Mouse (Mus musculus) embryonic stem cell, embryonic (primary cell): Measurements from ENCODE around the gene Atpaf2.

Source experiments
- CTCF ChIA-PET, 4 experiments: fragments of 300-600 bp in 2 of 4; fragments of 350-600 bp in 2 of 4; sonication (Branson Sonifier 250); formaldehyde crosslinking; loops; one replicate each; lab custom pipeline; 2022; ENCODE audit warnings: inconsistent platforms in 2 of 4; lab: Charles Lee
- POLR2A ChIA-PET, 4 experiments: fragments of 300-600 bp in 2 of 4; fragments of 350-600 bp in 2 of 4; sonication (Branson Sonifier 250); formaldehyde crosslinking; loops; one replicate each; lab custom pipeline; 2022; ENCODE audit warnings: antibody characterized with exemption in 4 of 4, inconsistent platforms in 1 of 4; lab: Charles Lee

The Atpaf2 gene

DNA sequence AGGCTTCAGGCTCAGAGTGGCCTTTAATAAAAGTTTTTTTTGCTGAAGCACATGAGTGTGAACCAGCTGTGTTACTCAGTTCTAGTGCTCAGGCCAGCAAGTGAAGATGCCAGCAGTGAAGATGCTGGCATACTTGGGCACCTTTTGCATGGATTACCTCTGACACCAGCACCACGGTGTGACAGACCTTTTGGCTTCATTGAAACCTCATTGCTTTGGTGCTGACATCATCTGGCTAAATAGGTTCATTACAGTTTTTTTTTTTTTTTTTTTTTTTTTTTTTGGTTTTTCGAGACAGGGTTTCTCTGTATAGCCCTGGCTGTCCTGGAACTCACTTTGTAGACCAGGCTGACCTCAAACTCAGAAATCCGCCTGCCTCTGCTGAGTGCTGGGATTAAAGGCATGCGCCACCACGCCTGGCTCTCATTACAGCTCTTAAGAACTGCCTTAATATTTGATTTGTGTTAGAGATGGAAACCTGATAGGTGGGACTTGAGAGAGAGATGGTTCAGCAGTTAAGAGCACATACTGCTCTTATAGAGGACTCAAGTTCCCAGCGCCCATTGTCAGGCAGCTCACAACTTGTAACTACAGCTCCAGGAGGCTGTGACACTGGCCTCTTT is 3.9 kb upstream of the Atpaf2 start:
- POLR2A ChIA-PET = interaction anchor here in 2 of 4 experiments (0.5 to 2.3 kb wide), 15 partner anchors 9 to 917 kb away, joined by 3 to 11 read pairs (median 4); partner anchors contain the start of genes Aldh3a2 (in 1 of the 2), Alkbh5 (in 1 of the 2), Drc3 (in 1 of the 2) and Drg2 (in 1 of the 2)
- CTCF ChIA-PET = interaction anchor here in 1 of 4 experiments (1.3 kb wide), 1 partner anchor 115 kb away, joined by 5 read pairs; no protein-coding TSS in a partner anchor

DNA sequence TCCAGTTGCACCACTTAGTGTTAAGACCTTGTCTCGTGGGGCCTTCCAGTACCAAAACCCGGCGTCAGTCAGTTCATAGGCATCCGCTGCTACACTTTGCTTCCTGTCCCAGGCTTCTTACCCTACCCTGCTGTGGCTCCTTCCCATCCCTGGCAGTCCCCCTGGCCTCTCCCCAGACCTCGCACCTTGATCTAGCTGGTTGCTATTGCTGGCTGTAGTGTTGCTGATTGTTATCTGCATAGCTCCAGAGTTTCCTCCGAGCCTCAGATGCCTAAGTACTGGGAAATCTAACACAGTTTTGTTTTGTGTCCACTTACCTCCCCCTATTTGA is 181 bp upstream of the Atpaf2 start:
- POLR2A ChIA-PET = interaction anchor here in 2 of 4 experiments (0.6 to 3.0 kb wide), 30 partner anchors 8 to 580 kb away, joined by 3 to 31 read pairs (median 6); partner anchors contain the start of genes Drg2 (in 2 of the 2), Alkbh5 (in 1 of the 2), Drc3 (in 1 of the 2) and Myo15 (in 1 of the 2)
- CTCF ChIA-PET = interaction anchor here in 3 of 4 experiments (0.7 to 2.6 kb wide), 6 partner anchors 11 to 218 kb away, joined by 3 to 8 read pairs (median 4); partner anchors contain the start of genes Drc3 (in 1 of the 3), Drg2 (in 1 of the 3) and Tom1l2 (in 1 of the 3)

DNA sequence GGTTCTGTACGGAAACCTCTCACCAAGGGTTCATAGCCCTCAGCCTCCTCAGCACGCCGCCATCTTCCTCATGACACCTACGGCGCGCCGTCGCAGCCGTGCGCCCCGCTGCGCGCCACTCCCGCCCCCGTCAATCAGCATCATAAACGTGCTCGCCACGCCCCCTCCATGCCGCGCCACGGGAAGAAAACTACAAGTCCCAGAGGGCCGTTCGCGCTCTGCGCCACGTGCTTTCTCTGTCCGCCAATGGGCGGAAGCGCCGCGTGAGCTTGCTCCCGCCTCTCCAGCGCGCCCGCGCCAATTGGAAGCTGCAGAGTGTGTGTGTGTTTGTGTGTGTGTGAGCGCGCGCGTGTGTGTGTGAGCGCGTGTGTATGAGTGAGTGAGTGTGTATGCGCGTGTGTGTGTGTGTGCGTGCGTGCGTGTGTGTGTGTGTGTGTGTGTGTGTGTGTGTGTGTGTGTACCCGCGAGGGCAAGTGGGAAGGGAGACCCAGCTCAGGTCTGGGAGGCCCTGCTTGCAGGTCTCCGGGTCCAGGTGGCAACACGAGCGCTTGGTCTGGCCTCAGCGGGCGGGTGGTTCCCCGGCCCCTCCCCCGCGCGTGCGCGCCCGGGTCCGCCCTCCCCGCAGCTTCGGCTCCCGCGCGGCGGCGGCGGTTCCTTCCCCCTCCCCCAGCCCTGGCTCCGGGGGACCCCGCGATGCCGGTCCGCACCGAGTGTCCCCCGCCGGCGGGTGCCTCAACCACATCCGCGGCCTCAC is 1.1 kb downstream of the Atpaf2 start, which contains the start of gene Gid4:
Gid4 (plus strand) TSS at position 183 of the 754 bp plus-strand sequence.
- POLR2A ChIA-PET = interaction anchor here in 3 of 4 experiments (0.6 to 3.0 kb wide), 106 partner anchors 8 to 578 kb away, joined by 3 to 31 read pairs (median 4); partner anchors contain the start of genes Drc3 (in 3 of the 3), Drg2 (in 3 of the 3), Tom1l2 (in 3 of the 3) and Myo15 (in 2 of the 3)
- CTCF ChIA-PET = interaction anchor here in 3 of 4 experiments (0.6 to 2.6 kb wide), 19 partner anchors 8 to 1198 kb away, joined by 3 to 8 read pairs (median 4); partner anchors contain the start of genes Drc3 (in 1 of the 3), Drg2 (in 1 of the 3) and Tom1l2 (in 1 of the 3)

DNA sequence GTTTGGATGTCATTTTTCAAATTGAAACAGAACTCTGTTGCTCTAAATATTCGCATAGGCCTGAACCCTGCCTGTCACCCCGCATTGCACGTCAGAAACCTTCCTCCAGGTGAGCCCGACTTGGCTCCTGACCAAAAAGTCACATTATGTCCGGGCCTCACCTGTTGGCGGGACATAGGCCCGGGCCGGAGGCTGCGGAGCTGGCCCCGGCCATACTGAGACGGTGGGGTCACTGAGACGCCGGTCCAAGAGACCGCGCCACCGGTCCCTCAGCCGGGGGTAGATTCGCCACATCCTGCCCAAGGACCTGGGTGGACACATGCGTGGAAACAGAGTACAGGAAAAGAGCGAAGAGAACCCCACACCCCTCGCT is 1.7 kb downstream of the Atpaf2 start:
- ChIA-PET CTCF (interaction anchor here in 3 of 4 experiments (0.6 to 2.6 kb wide), 12 partner anchors 9 to 217 kb away, joined by 3 to 8 read pairs (median 7); partner anchors contain the start of genes Drc3 (in 1 of the 3) and Tom1l2 (in 1 of the 3)), POLR2A (interaction anchor here in 3 of 4 experiments (0.6 to 3.0 kb wide), 86 partner anchors 9 to 495 kb away, joined by 3 to 31 read pairs (median 5); partner anchors contain the start of genes Drc3 (in 3 of the 3), Drg2 (in 3 of the 3), Tom1l2 (in 3 of the 3) and Myo15 (in 2 of the 3))

DNA sequence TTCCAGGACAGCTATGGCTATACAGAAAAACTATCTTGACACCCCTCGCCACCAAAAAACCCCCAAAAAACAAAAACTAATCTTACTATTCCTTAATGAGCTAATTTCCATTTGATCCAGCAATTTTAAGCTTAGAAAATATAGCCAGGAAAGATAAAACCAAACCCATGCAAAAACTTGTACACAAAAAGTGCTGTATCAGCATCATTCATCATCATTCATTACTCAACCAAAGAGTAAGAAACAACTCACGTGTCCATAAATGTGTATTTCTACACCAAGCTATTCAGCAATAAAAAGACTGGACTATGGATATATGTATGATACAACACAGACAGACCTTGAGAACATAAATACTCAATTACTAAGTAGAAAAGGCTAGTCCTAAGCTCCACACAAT is 5.3 kb downstream of the Atpaf2 start:
- ChIA-PET CTCF (interaction anchor here in 3 of 4 experiments (0.6 to 2.3 kb wide), 9 partner anchors 29 to 161 kb away, joined by 3 to 15 read pairs (median 5); partner anchors contain the start of genes Drc3 (in 1 of the 3) and Tom1l2 (in 1 of the 3)), POLR2A (interaction anchor here in 2 of 4 experiments (0.9 to 1.8 kb wide), 5 partner anchors 10 to 124 kb away, joined by 3 to 5 read pairs (median 4); partner anchors contain the start of gene Drc3 (in 1 of the 2))

DNA sequence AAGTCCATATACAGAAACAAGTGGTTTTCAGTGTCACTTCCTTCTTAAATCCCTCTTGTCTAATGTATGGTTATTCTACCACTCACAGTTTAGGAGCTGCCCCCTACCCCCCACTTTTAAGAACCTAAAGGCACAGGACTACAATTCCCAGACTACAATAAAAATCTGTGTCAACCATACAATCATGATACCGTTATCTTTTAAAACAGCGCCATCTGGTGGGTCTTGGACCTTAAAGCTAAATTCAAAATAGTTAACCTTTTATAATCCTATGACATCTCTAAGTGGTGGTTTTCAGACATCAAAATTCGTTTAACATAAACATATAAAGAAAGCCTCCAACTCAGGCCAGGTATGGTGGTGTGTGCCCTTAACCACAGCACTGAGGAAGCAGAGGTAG is 6.1 kb downstream of the Atpaf2 start:
- CTCF ChIA-PET = interaction anchor here (0.5 to 2.3 kb wide), 29 partner anchors 11 to 430 kb away, joined by 3 to 15 read pairs (median 4); partner anchors contain the start of genes Drc3 (in 3 of the 4) and Tom1l2 (in 2 of the 4)
- POLR2A ChIA-PET = interaction anchor here in 3 of 4 experiments (0.8 to 1.8 kb wide), 8 partner anchors 11 to 192 kb away, joined by 3 to 6 read pairs (median 4); partner anchors contain the start of gene Drc3 (in 1 of the 3)

DNA sequence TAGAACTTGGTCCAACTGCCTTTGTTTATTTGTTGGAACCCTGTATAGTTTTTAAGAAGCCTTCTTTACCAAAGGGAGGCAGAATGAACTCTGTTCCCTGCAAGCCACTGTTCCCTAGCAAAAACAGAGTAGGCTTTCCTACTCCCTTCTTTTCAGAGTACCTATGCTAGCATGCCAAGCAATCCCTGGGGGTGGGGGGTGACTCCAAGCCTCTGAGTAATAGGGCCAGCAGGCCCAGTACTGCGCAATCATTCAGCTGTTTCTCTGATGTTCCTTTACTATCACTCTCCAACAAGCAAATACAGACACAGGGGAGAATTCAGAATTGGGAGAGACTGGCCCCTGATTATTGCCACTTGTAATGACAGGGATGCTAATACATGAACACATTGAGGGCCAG is 11.7 kb downstream of the Atpaf2 start:
- POLR2A ChIA-PET = interaction anchor here in 2 of 4 experiments (1.0 to 1.1 kb wide), 2 partner anchors 12 to 54 kb away, joined by 3 to 4 read pairs; partner anchors contain the start of genes Atpaf2 (in 1 of the 2), Drc3 (in 1 of the 2) and Tom1l2 (in 1 of the 2)
- CTCF ChIA-PET = interaction anchor here in 2 of 4 experiments (1.0 to 1.4 kb wide), 2 partner anchors 99 kb away, joined by 3 to 5 read pairs; no protein-coding TSS in a partner anchor

DNA sequence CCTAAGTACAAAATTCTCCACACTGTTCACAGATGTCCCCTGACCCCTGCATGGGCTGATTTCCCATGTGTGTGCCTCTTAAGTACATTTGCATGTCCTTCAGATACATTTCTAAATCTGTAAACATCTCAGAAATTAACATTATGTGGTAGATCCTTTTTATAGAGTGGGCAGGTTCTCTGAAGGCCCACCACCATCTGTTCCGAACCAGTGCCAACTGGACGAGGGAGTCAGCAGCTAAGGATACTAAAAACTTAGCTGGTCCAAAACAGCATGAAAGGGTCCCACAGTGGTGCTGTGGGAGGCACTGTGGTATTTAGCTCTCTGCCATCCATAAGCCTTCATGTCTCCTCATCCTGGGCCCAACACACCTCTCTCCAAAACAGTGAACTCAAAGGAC is 21.1 kb downstream of the Atpaf2 start:
- ChIA-PET POLR2A (interaction anchor here in 3 of 4 experiments (0.5 to 1.7 kb wide), 4 partner anchors 20 to 308 kb away, joined by 3 to 8 read pairs (median 4); partner anchors contain the start of genes Drc3 (in 1 of the 3), Gid4 (in 1 of the 3) and Tom1l2 (in 1 of the 3)), CTCF (interaction anchor here in 1 of 4 experiments (0.6 to 1.1 kb wide), 2 partner anchors 90 to 104 kb away, joined by 4 to 5 read pairs; no protein-coding TSS in a partner anchor)

DNA sequence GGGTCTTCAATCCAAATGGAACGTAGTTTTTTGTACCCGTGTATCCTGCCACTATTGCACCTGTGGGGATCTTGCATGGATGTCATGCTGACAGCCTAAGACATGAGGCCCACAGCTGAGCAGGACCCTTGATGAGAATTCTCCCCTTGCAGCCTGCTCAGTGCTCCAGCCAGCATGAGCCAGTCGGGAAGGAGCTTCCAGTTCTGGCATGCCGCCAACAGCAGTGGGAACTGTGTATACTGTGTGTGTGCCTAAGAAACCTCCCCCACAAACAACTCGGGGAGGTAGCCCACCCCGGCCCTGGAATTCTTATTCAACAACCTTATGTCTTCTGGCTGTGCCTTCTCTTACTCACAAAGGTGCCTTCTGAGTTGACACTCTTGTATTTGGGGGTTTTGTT is 21.7 kb downstream of the Atpaf2 start:
- CTCF ChIA-PET = no interaction called here

DNA sequence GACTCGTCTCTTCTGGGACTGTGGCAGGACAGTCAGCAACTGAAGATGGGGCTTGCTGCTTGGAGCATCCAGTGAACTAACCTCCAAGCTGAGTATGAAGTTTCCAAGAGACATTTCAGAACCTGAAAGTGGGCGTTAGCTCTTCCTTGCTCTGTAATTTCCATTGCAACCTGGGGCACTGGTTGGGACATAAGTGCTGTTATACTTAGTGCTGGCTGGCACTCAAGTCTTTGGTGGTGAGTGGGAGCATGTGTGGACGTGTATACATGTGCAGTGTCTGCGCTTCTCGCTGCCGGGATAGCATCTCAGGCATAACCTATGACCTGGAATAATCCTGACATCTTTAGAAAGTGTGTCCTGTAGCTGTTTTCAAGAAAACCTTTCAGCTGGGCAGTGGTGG is 26.9 kb downstream of the Atpaf2 start:
- CTCF ChIA-PET = interaction anchor here in 3 of 4 experiments (0.6 to 1.3 kb wide), 3 partner anchors 83 to 192 kb away, joined by 3 to 15 read pairs (median 3); no protein-coding TSS in a partner anchor
- POLR2A ChIA-PET = interaction anchor here in 1 of 4 experiments (1.2 kb wide), 1 partner anchor 9 kb away, joined by 3 read pairs; no protein-coding TSS in a partner anchor

More for the DNA sequence above, 21.7 kb downstream of the Atpaf2 start:
- POLR2A ChIA-PET = no interaction called here

DNA sequence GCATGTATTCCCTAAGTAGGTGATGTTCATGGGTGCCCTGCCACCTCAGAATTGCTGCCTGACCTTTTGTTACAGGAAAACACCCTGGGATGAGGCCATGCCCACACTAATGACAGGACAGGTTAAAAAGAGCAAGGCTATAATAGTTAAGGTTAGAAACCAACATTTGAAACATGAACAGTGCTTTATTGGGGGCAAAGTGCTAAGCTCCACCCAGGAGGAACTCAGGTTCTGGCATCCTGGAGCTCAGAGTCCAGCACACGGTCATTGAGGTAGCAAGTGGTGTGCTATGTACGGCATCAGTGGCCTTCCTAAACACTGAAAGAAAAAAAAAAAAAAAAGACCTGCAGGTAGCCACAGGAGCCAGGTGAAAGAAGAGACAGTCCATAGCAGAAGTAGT is 30.3 kb downstream of the Atpaf2 start:
- CTCF ChIA-PET = interaction anchor here in 2 of 4 experiments (0.6 to 2.0 kb wide), 3 partner anchors 81 to 443 kb away, joined by 4 to 7 read pairs (median 6); no protein-coding TSS in a partner anchor
- POLR2A ChIA-PET = interaction anchor here in 1 of 4 experiments (0.7 to 1.2 kb wide), 3 partner anchors 21 to 130 kb away, joined by 3 to 4 read pairs (median 3); no protein-coding TSS in a partner anchor

DNA sequence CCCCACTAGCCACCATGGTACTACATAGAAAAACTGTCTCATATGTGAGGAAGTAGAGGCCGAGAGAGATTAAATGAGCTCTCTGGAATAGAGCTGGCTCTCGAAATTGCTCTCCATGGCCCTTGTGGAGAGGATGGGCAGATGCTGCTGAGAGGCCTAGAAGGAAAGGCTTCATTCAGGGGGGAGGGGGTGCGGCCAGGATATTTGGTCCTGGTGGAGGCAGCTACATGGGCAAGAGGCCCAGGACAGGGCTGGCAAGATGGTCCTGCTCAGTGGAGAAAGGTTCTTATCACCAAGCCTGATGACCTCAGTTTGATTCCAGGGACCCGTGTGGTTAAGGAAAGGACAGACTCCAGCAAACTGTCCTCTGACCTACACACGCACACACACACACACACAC is 32.3 kb downstream of the Atpaf2 start:
- CTCF ChIA-PET = interaction anchor here in 3 of 4 experiments (0.6 to 2.8 kb wide), 6 partner anchors 19 to 1288 kb away, joined by 3 to 11 read pairs (median 4); no protein-coding TSS in a partner anchor
- POLR2A ChIA-PET = interaction anchor here (0.5 to 1.7 kb wide), 9 partner anchors 11 to 458 kb away, joined by 3 to 7 read pairs (median 4); no protein-coding TSS in a partner anchor

DNA sequence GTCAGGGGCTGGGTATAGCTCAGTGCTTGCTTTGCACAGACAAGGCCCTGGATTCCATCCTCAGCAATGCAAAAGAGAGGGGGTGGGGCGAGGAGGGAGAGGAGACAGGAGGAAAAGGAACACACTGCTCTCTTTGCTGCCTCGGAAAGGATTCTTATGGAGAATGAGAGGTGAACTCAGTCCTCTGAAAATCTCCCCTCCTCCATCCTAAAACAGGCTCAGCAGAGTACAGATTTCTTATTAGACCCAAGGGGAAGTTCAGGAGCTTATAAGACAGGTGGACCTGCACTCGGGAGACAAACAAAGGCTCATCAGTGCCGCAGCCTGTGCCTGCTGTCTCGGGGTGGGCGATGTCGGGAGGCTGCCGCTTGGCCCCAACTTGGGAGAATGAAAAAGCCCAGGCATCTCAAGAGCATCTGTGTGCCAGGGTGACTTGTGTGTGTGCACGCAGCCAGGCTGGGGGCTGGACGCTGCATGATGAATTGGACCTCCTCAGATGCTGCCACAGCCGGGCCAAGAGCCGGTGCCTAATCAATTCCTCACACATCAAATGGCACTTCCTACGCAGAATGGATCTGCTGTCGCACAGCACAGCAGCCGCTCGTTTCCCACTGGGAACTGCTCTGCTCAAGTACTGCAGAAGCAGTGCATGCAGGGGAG is 33.4 kb downstream of the Atpaf2 start:
- POLR2A ChIA-PET = interaction anchor here in 2 of 4 experiments (0.5 to 2.0 kb wide), 13 partner anchors 9 to 483 kb away, joined by 3 to 9 read pairs (median 3); no protein-coding TSS in a partner anchor

DNA sequence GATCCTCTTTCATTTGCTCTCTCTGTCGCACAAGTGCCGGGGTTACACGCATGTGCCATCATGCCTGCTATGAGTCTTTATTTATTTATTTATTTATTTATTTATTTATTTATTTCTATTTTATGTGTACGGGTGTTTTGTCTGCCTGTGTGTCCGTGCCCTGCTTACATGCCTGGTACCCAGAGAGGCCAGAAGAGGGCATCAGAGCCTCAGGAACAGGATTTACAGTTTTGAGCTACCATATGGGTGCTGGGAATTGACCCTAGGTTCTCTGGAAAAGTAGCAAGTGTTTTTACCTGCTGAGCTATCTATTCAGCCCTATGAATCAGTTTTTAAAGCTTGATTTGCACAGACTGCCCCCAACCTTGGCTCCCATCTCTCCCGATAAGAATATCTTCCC is 34.7 kb downstream of the Atpaf2 start:
- CTCF ChIA-PET = interaction anchor here (0.6 to 2.8 kb wide), 18 partner anchors 9 to 306 kb away, joined by 3 to 12 read pairs (median 4); no protein-coding TSS in a partner anchor

More for the DNA sequence above, 33.4 kb downstream of the Atpaf2 start:
- CTCF ChIA-PET = interaction anchor here in 3 of 4 experiments (0.6 to 2.8 kb wide), 13 partner anchors 14 to 270 kb away, joined by 3 to 12 read pairs (median 3); partner anchors contain the start of genes Drc3 (in 1 of the 3) and Tom1l2 (in 1 of the 3)

DNA sequence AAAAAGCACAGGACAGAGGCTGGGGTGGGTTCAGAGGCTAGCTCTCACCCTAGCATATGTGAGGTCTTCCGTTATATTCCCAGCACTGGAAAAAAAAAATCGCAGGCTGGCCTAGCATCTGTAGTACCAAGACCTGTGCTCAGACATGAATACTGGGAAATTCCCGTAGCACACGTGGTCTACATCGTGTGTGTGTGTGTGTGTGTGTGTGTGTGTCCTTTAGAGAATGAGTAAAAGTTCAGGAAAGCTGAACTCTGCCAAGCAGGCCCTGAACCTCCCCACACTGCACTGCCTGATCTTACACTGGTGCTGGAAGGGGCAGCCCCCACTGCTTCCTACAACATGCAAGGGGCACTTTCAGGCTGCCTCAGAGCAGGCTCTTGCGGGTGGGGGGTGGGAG is 43.8 kb downstream of the Atpaf2 start:
- CTCF ChIA-PET = interaction anchor here in 3 of 4 experiments (1.1 to 1.7 kb wide), 3 partner anchors 9 to 68 kb away, joined by 3 to 5 read pairs (median 4); no protein-coding TSS in a partner anchor
- POLR2A ChIA-PET = interaction anchor here in 3 of 4 experiments (0.5 to 2.2 kb wide), 9 partner anchors 8 to 120 kb away, joined by 3 to 12 read pairs (median 4); partner anchors contain the start of genes Drc3 (in 1 of the 3), Gid4 (in 1 of the 3) and Tom1l2 (in 1 of the 3)

More for the DNA sequence above, 34.7 kb downstream of the Atpaf2 start:
- POLR2A ChIA-PET = interaction anchor here in 2 of 4 experiments (1.1 to 2.0 kb wide), 4 partner anchors 8 to 62 kb away, joined by 3 to 9 read pairs (median 4); no protein-coding TSS in a partner anchor
